Mouse (Mus musculus) stomach, postnatal 0 days (tissue): ENCODE results near the gene Lmbrd2.

Experiments
- CTCF ChIP-seq: IDR thresholded peaks from 2 replicates; pipeline ENCODE4 v1.5.1; 2016; ENCODE audit warnings: antibody characterized with exemption, low read depth, mild to moderate bottlenecking, moderate library complexity
- EP300 ChIP-seq: optimal IDR thresholded peaks from 2 replicates; pipeline ENCODE3; 2016; ENCODE audit warnings: antibody characterized with exemption

- TF ChIP-seq CTCF (no peak), EP300 (no peak)
Measured at GRCm38 (mm10) chr15:9211891-9212290, 71.5 kb downstream of the Lmbrd2 start.
